Mouse (Mus musculus): ENCODE results near the gene Sec62.
"Not testable (repeated sequence)": the region's sequence is repeated elsewhere in the genome, so short reads cannot be mapped to it uniquely, and the experiment has no call there.

The Sec62 gene

DNA sequence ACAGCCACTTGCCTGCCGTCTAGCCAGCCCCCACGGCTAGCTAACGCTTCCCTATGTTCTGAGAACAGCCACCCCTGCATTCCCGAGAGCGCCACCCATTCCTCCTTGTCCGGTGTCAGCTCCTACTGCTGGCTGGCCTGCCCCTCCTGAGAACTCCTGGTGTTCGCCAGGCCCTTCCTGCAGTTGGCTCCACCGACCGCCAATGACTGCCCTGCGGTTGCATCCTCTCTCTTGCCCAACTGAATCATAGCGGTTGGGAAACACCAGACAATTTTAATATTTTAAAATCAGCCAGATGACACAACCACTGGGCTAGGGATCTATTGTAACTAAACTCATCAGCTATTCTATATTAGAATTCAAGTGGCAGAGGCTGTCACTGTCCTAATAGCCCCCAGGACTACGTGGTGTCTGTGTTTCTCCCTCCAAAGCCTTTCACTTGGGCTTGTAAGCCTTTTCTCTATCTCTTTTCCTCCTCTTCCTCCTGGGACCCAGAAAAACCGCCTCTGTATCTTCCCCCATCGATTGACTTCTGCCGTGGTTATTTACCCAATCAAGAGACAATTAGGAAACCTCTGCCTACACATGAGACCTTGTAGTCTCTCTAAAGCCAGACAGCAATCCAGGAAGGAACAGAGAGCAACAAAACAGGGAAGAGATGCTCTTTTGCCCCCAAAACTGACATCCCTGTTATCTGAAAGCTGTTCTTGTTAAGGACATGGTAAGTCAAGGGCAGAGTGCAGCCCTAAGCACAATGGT, 39.4 kb downstream of the Sec62 start:
- no peak for DNase-seq (ENCODE audit: low read depth, low spot score)

- no peak for DNase-seq (ENCODE audit: low read depth, low spot score)
Observed at GRCm38 (mm10) chr3:30833254-30833653, 40.6 kb downstream of the Sec62 start.

- DNase-seq (ENCODE audit: low read depth, low spot score): no peak
Observed at GRCm38 (mm10) chr3:30845755-30846154, 53.1 kb downstream of the Sec62 start.

DNA sequence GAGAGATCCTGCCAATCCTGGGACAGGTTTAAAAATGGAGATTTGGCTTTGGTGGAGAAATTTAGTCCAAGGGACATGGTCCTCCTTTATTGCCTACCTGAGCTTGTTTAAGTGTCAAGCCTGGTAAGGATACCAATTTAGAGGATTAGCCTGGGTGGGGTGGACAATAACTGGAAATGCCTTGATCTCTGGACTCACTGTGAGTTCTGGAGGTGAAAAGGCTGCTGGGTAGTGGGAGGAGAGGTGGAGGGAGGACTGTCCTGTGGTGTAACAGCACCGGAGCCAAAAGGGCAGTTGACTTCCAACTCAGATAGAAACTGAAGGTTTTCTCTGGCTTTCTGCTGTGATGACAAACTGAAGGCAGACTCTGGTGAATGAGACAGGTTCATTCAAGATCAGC, 54.7 kb downstream of the Sec62 start:
- no peak for DNase-seq (ENCODE audit: low read depth, low spot score)

DNA sequence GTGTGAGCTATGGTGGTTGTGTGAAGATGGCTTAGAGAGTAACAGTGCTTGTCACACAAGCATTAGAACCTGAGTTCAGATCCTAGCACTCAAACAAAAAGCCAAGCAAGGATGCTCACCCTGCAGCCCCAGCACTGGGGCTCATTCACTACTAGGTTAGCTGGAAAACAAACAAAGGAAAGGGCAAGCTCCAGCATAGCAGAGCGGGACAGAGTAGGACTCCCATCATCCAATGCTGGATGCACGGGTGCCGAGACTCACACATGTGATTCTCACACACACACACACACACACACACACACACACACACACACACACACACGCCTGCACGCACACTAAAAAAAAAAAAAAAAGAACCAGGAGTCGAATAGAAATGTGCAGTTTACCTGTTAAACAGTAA, 58.7 kb downstream of the Sec62 start:
- no peak for DNase-seq (ENCODE audit: low read depth, low spot score)

GRCm38 (mm10) chr3:30853596-30853995, 60.9 kb downstream of the Sec62 start:
- DNase-seq (ENCODE audit: low read depth, low spot score): no peak

GRCm38 (mm10) chr3:30855604-30856458, 63.2 kb downstream of the Sec62 start, which contains the start of gene Gpr160:
Gpr160 (plus strand) TSS chr3:30855950.
- DNase-seq (ENCODE audit: low read depth, low spot score): peak; percentile 82

GRCm38 (mm10) chr3:30859599-30859998, 66.9 kb downstream of the Sec62 start:
- DNase-seq (ENCODE audit: low read depth, low spot score): not testable (repeated sequence)

DNA sequence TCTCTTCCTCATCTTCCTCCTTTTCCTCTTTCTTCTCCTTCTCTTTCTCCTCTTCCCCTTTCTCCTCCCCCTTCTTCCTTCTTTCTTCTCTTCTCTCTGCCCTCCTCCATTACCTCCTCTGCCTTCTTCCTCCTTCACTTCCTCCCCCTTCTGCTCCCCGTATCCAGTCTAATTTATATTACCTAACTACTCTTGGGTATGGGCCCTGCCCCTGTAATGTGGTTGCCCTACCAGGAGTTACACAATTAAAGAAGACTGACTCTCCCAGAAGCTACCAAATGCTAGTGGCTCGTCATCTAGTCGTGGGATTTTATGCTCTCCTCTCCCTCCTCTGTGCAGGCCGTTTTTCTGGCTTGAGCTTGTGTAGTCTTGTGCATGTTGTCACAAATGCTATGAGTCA, 68.0 kb downstream of the Sec62 start:
- DNase-seq (ENCODE audit: low read depth, low spot score): no peak

DNA sequence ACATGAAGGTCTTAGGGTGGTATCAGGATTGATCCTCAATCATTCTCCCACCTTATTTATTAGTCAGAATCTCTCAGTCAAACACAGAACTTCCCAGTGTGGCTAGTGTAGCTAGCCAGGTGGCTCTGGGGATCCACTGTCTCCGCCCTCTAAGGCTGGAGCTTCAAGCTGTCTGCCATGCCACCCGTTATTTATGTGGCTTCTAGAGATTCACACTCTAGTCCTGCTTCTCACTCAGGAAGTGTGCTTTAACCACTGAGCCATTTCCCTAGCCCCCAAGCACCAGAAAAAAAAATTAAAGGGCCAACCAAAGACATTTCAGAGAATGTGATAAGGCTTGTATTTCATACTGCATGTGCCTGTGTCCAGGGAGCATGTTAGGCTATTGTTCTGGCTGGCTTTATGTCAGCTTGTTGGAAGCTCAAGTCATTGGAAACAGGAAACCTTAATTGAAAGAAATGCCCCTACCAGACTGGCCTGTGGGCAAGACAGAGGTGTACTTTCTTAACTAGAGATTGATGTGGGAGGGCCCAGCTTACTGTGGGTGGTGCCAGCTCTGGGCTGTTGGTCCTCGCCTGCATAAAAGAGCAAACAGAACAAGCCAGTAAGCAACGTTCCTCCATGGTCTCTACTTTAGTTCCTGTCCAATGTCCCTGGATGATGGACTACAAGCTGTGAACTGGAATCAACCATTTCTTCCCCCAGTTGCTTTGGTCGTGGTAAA, 71.2 kb downstream of the Sec62 start:
- no peak for DNase-seq (ENCODE audit: low read depth, low spot score)

DNA sequence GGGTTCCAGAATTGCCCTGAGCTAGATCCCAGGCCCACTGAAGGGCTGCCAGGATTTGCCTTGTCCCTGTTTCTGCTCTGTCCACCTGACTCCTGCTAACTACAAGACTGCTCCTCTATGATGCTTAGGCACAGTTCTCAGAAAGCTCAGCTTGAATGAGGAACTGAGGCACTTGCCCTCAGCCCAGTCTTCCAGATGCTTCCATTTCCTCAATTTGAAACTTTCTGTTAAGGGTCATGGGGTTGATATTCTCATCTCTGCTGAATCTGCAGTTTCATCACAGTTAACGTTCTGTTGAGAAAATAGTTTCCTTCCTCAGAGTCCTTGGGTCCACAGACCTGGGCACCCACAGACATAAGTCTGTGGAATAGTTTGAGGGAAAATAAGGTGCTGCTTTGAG, 72.0 kb downstream of the Sec62 start:
- no peak for DNase-seq (ENCODE audit: low read depth, low spot score)

DNA sequence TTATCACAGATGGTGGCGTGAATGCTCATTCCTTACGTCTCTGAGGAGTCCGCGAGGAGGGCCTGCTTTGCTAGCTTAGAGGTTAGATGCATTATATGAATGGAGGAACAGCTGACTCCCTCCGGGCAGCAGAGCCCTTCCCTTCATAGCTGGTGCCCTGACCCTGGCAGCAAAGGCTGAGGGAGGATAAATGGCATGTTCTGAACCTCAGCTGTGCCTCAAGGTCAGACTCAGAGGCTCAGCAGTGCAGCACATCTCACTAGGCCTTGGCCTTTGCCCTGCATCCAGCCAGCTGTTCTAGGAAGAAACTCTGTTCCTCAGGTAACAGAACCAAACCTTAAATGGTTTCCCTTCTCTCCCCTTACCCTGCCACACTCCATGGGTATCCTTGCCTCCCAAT, 75.5 kb downstream of the Sec62 start:
- no peak for DNase-seq (ENCODE audit: low read depth, low spot score)

GRCm38 (mm10) chr3:30868625-30869024, 76.0 kb downstream of the Sec62 start:
- DNase-seq (ENCODE audit: low read depth, low spot score): no peak

- no peak for DNase-seq (ENCODE audit: low read depth, low spot score)
Observed at GRCm38 (mm10) chr3:30869995-30870394, 77.3 kb downstream of the Sec62 start.
